Mouse (Mus musculus) G1E-ER4 (cell line): Measurements from ENCODE around the gene Itgav. TPM values are rescaled to one million over a fixed set of nuclear protein-coding genes. Genes with fewer than 3 reads are reported as not detected.

Source experiments
- GATA1 ChIP-seq: IDR thresholded peaks from one replicate; pipeline ENCODE4 v1.8.0; 2012; ENCODE audit warnings: low read length, inconsistent platforms
- polyA plus RNA-seq: library from polyadenylated mRNA; stranded (reverse); fragments of >175 nt; gene quantifications from 2 replicates; pipeline ENCODE4 v1.2.3, GENCODE M21; 2012

The Itgav gene
- polyA plus RNA-seq, 1 experiment = 18.9 TPM

- no peak for TF ChIP-seq GATA1
Observed at GRCm38 (mm10) chr2:83813273-83813892, 89.2 kb downstream of the Itgav start.

- TF ChIP-seq GATA1 = no peak
Observed at GRCm38 (mm10) chr2:83814009-83814408, 89.8 kb downstream of the Itgav start.

DNA sequence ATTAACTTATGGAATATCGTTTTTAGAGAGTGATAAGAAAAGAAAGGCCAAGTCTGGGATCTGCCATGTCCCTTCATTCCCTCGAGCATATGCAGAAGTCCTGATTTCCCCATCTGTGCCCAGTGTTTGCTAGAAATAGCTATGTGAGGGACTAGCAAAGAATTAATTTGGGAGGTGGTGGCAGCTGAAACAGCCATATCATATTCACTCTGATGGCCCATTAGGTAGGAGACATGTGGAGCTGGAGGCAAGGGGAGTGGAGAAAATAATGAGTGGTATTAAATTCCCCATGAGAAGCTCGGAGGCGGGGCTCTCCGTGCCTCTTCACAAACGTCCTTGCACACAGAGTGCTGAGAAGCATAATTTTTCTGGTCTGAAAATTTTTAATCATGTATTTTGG lies 92.0 kb downstream of the Itgav start:
- TF ChIP-seq GATA1 = no peak

GRCm38 (mm10) chr2:83825161-83825560 lies 101.0 kb downstream of the Itgav start:
- no peak for TF ChIP-seq GATA1

GRCm38 (mm10) chr2:83828895-83829539 lies 104.8 kb downstream of the Itgav start:
- no peak for TF ChIP-seq GATA1

GRCm38 (mm10) chr2:83832903-83833302 lies 108.7 kb downstream of the Itgav start:
- no peak for TF ChIP-seq GATA1

DNA sequence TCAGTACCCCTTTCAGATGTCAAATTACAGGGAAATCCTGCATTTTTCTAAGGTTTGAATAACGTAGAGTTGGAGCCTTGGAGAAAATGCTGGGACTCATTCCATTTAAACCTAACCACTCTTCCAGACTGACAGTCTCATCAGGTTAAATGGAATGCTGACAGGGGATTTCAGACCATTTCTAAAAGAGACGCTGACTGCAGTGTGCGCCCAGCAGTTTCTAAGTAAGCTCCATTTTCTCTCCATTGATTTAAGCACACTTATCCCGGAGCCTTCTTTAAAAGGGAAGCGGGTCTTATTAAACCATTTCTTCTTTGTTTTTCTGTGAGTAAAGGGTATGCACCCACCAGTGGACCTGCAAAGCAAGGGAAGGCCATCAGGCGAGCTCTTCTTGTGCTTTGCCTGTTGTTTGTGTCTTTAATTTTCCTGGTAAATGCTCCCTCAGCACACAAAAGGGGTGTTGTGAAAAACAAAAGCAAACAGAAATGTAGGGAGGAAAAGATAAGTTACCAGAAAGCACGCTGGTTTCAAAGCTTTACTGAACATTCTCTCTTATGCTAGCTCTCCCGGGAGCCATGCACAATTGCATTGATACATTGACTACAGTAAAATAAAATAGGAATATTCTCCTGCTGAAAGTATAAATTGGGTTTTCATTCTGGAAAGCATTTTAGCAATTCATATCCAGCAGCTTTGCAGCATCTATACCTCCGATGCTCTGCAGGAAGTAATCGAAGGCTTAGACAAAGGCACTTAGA lies 111.3 kb downstream of the Itgav start:
- TF ChIP-seq GATA1 = no peak

DNA sequence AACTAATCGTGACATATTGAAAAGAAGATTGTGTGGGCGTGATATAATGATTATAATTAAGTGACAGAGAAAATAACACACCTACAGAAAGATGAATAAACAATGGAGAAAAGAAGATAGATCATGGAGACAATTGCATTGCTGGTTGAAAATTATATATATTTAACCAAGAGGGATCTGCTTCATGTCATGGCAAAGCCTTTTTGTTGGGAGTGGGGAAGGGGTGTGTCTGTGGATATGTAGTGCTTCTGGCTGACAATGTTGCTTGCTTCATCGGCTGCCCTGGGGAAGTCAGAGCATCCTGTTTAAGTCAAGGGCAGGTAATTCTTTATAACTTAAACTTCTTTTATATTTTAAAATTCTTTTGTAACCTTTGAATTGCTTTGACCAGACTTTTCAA lies 124.3 kb downstream of the Itgav start:
- TF ChIP-seq GATA1 = no peak

DNA sequence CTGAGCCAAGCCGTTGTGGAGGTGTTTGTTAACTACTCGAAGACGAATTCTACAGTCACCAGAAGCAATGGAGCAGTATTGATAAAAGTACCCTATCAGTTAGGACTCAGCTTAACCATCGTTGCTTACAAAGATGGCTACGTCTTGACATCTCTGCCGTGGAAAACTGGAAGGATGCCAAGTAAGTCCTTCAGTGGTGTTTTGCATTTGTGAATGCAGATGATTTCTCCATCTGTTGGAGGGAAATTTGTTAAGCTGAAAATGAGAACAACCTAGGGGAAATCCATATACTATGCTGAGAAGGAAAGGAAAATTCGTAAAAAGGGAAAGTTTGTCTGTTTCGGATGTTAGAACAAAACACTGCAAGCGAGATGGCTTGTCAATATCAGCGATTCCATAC lies 129.2 kb downstream of the Itgav start:
- no peak for TF ChIP-seq GATA1

- no peak for TF ChIP-seq GATA1
Observed at GRCm38 (mm10) chr2:83856236-83856635, 132.0 kb downstream of the Itgav start.

Other genes with a start within 250 kb of the Itgav start
- 474 and 888 TPM in 2 replicates for gene Zc3h15, start 80.0 kb upstream of the Itgav start, polyA plus RNA-seq
- gene Fam171b, start 88.2 kb downstream of the Itgav start, polyA plus RNA-seq = not detected in 2 replicates
- gene Zswim2, start 216.8 kb downstream of the Itgav start, polyA plus RNA-seq = not detected in 2 replicates
- gene Gm13698, start 231.3 kb downstream of the Itgav start, polyA plus RNA-seq = not detected in 2 replicates
- gene Gm13693, start 237.1 kb downstream of the Itgav start, polyA plus RNA-seq = not detected in 2 replicates
- not detected in 2 replicates for gene Gm13695, start 242.9 kb downstream of the Itgav start, polyA plus RNA-seq
- gene Gm13696, start 248.7 kb downstream of the Itgav start, polyA plus RNA-seq = not detected in 2 replicates